Mouse (Mus musculus) cerebellum, postnatal 14 days (tissue): Measurements from ENCODE around the gene Jakmip3.

ENCODE experiments used
- DNase-seq, 2 experiments: peaks; one replicate each; pipeline ENCODE4 v3.0.0; 2021; ENCODE audit warnings: mixed read lengths in 2 of 2

The Jakmip3 gene

GRCm38 (mm10) chr7:139074189-139074588 lies 133.7 kb downstream of the Jakmip3 start:
- DNase-seq = peak; percentile 24 to 35

GRCm38 (mm10) chr7:139075054-139075794 lies 134.7 kb downstream of the Jakmip3 start:
- DNase-seq = peak; percentile 11 to 40

GRCm38 (mm10) chr7:139077283-139077682 lies 136.8 kb downstream of the Jakmip3 start:
- DNase-seq = peak; percentile 57

GRCm38 (mm10) chr7:139078181-139078580 lies 137.7 kb downstream of the Jakmip3 start:
- peak; percentile 31 to 42 for DNase-seq

GRCm38 (mm10) chr7:139079141-139079540 lies 138.6 kb downstream of the Jakmip3 start:
- DNase-seq = peak in 1 of 2 experiments; percentile 4

GRCm38 (mm10) chr7:139080714-139081113 lies 140.2 kb downstream of the Jakmip3 start:
- peak; percentile 58 to 80 for DNase-seq

- peak in 1 of 2 experiments; percentile 11 for DNase-seq
Observed at GRCm38 (mm10) chr7:139081158-139081557, 140.6 kb downstream of the Jakmip3 start.

GRCm38 (mm10) chr7:139082281-139082680 lies 141.8 kb downstream of the Jakmip3 start:
- DNase-seq = peak; percentile 27 to 52

- DNase-seq = no peak
Observed at GRCm38 (mm10) chr7:139084316-139084715, 143.8 kb downstream of the Jakmip3 start.

GRCm38 (mm10) chr7:139085629-139086194 lies 145.2 kb downstream of the Jakmip3 start, which contains the start of gene Dpysl4:
Gene Dpysl4 (plus strand): TSS chr7:139086001.
- DNase-seq = peak; percentile 96 to 97

GRCm38 (mm10) chr7:139086195-139087158 lies 145.9 kb downstream of the Jakmip3 start:
- peak in 1 of 2 experiments; percentile 77 for DNase-seq

- peak; percentile 59 to 66 for DNase-seq
Observed at GRCm38 (mm10) chr7:139087801-139088200, 147.3 kb downstream of the Jakmip3 start.

- peak; percentile 66 to 75 for DNase-seq
Observed at GRCm38 (mm10) chr7:139089892-139090874, 149.7 kb downstream of the Jakmip3 start.

GRCm38 (mm10) chr7:139091681-139092080 lies 151.2 kb downstream of the Jakmip3 start:
- DNase-seq = peak; percentile 41 to 51

- no peak for DNase-seq
Observed at GRCm38 (mm10) chr7:139092676-139093075, 152.1 kb downstream of the Jakmip3 start.

GRCm38 (mm10) chr7:139093124-139093523 lies 152.6 kb downstream of the Jakmip3 start:
- peak; percentile 79 to 86 for DNase-seq

GRCm38 (mm10) chr7:139093781-139094180 lies 153.3 kb downstream of the Jakmip3 start:
- DNase-seq = peak; percentile 33 to 40

- DNase-seq = peak; percentile 91 to 96
Observed at GRCm38 (mm10) chr7:139094761-139095160, 154.2 kb downstream of the Jakmip3 start.

GRCm38 (mm10) chr7:139095282-139095681 lies 154.8 kb downstream of the Jakmip3 start:
- DNase-seq = peak; percentile 32 to 52

- DNase-seq = peak in 1 of 2 experiments; percentile 32
Observed at GRCm38 (mm10) chr7:139096399-139096798, 155.9 kb downstream of the Jakmip3 start.

- DNase-seq = peak; percentile 59 to 68
Observed at GRCm38 (mm10) chr7:139100531-139101095, 160.1 kb downstream of the Jakmip3 start.
